Mouse (Mus musculus): ENCODE data around the gene Nmi.
A peak's percentile ranks its signal among the peaks of the same experiment; 100 is the strongest.

Nmi gene

GRCm38 (mm10) chr2:51941832-51942231, 31.5 kb downstream of the Nmi start:
- no peak for DNase-seq

- DNase-seq: no peak
These were observed 34.5 kb downstream of the Nmi start for GRCm38 (mm10) chr2:51938750-51939149.

GRCm38 (mm10) chr2:51937004-51937403, 36.3 kb downstream of the Nmi start:
- no peak for DNase-seq

GRCm38 (mm10) chr2:51936585-51936984, 36.7 kb downstream of the Nmi start:
- DNase-seq: no peak

GRCm38 (mm10) chr2:51935921-51936320, 37.4 kb downstream of the Nmi start:
- no peak for DNase-seq

- DNase-seq: peak; percentile 80 to 83
These were observed 38.5 kb downstream of the Nmi start, which contains the start of gene Rbm43 for GRCm38 (mm10) chr2:51934574-51935334. TSS of gene Rbm43 (minus strand) at chr2:51935163.

- DNase-seq: no peak
These were observed 39.8 kb downstream of the Nmi start for GRCm38 (mm10) chr2:51933341-51934134.

- DNase-seq: no peak
These were observed 42.1 kb downstream of the Nmi start for GRCm38 (mm10) chr2:51931241-51931640.

- DNase-seq: peak; percentile 46 to 66
These were observed 58.2 kb downstream of the Nmi start for GRCm38 (mm10) chr2:51914944-51915680.

GRCm38 (mm10) chr2:51914532-51914931, 58.8 kb downstream of the Nmi start:
- DNase-seq: no peak

- peak in 1 of 2 experiments; percentile 12 for DNase-seq
These were observed 60.6 kb downstream of the Nmi start for GRCm38 (mm10) chr2:51912740-51913139.

GRCm38 (mm10) chr2:51911864-51912263, 61.4 kb downstream of the Nmi start:
- no peak for DNase-seq

- no peak for DNase-seq
These were observed 65.7 kb downstream of the Nmi start for GRCm38 (mm10) chr2:51907538-51908110.

GRCm38 (mm10) chr2:51905637-51906036, 67.7 kb downstream of the Nmi start:
- DNase-seq: no peak
